Mouse (Mus musculus): ENCODE measurements at regions not wholly inside any gene's neighbourhood (a gene's known extent, or its start where the extent isn't known, plus 50 kb on each side); places are given as distances from the start of the nearest gene placed in this dataset.

GRCm38 (mm10) chr3:35482296-35482695 is 271.6 kb upstream of the Atp11b start:
- TF ChIP-seq CTCF (IDR thresholded peaks at IDR 0.05), result peak; percentile 79
- H3K27ac ChIP-seq, result no peak overlapping the region
- DNase-seq (ENCODE audit: extremely low spot score in 1 of 2, low spot score in 2 of 2), result peak; percentile 69 to 77
- intact Hi-C loops (cut with DNase I), result loop anchor here (1.0 to 10.0 kb wide), 8 partner anchors 140 to 1627 kb away; partner anchors contain the start of gene Dnajc19
- peak overlapping the region; percentile 38 for H3K4me3 ChIP-seq

GRCm38 (mm10) chr3:35482759-35483158 is 271.1 kb upstream of the Atp11b start:
- no peak overlapping the region for H3K27ac ChIP-seq
- intact Hi-C loops (cut with DNase I), result loop anchor here (1.0 to 10.0 kb wide), 8 partner anchors 140 to 1628 kb away; partner anchors contain the start of gene Dnajc19
- DNase-seq (ENCODE audit: extremely low spot score in 1 of 2, low spot score in 2 of 2), result no peak
- no peak overlapping the region for H3K4me3 ChIP-seq
- TF ChIP-seq CTCF (IDR thresholded peaks at IDR 0.05), result no peak

- TF ChIP-seq CTCF (IDR thresholded peaks at IDR 0.05), result no peak
- no peak overlapping the region for H3K4me3 ChIP-seq
- no peak for DNase-seq (ENCODE audit: extremely low spot score in 1 of 2, low spot score in 2 of 2)
- intact Hi-C loops (cut with DNase I), result no loop called here
- H3K27ac ChIP-seq, result no peak overlapping the region
These were observed 257.7 kb upstream of the Atp11b start for GRCm38 (mm10) chr3:35496027-35496824.

- no peak for TF ChIP-seq CTCF (IDR thresholded peaks at IDR 0.05)
- H3K4me3 ChIP-seq, result no peak overlapping the region
- intact Hi-C loops (cut with DNase I), result no loop called here
- H3K27ac ChIP-seq, result no peak overlapping the region
- DNase-seq (ENCODE audit: extremely low spot score in 1 of 2, low spot score in 2 of 2), result no peak
These were observed 243.6 kb upstream of the Atp11b start for GRCm38 (mm10) chr3:35510314-35510713.

GRCm38 (mm10) chr3:35516517-35516916 is 237.4 kb upstream of the Atp11b start:
- Histone ChIP-seq H3K27ac (no peak overlapping the region), H3K4me3 (no peak overlapping the region)
- intact Hi-C loops (cut with DNase I), result no loop called here
- no peak for TF ChIP-seq CTCF (IDR thresholded peaks at IDR 0.05)
- no peak for DNase-seq (ENCODE audit: extremely low spot score in 1 of 2, low spot score in 2 of 2)

GRCm38 (mm10) chr3:35520131-35520530 is 233.8 kb upstream of the Atp11b start:
- no peak for TF ChIP-seq CTCF (IDR thresholded peaks at IDR 0.05)
- Histone ChIP-seq H3K4me3 (no peak overlapping the region), H3K27ac (no peak overlapping the region)
- no peak for DNase-seq (ENCODE audit: extremely low spot score in 1 of 2, low spot score in 2 of 2)
- intact Hi-C loops (cut with DNase I), result no loop called here

- TF ChIP-seq CTCF (IDR thresholded peaks at IDR 0.05), result no peak
- no peak overlapping the region for H3K27ac ChIP-seq
- intact Hi-C loops (cut with DNase I), result no loop called here
- no peak for DNase-seq (ENCODE audit: extremely low spot score in 1 of 2, low spot score in 2 of 2)
- H3K4me3 ChIP-seq, result no peak overlapping the region
These were observed 206.2 kb upstream of the Atp11b start for GRCm38 (mm10) chr3:35547696-35548095.

- TF ChIP-seq CTCF (IDR thresholded peaks at IDR 0.05), result no peak
- H3K4me3 ChIP-seq, result no peak overlapping the region
- no peak overlapping the region for H3K27ac ChIP-seq
- intact Hi-C loops (cut with DNase I), result no loop called here
- no peak for DNase-seq (ENCODE audit: extremely low spot score in 1 of 2, low spot score in 2 of 2)
These were observed 202.1 kb upstream of the Atp11b start for GRCm38 (mm10) chr3:35551791-35552190.

GRCm38 (mm10) chr3:35560425-35560824 is 193.5 kb upstream of the Atp11b start:
- no peak for DNase-seq (ENCODE audit: extremely low spot score in 1 of 2, low spot score in 2 of 2)
- TF ChIP-seq CTCF (IDR thresholded peaks at IDR 0.05), result no peak
- Histone ChIP-seq H3K27ac (no peak overlapping the region), H3K4me3 (no peak overlapping the region)
- intact Hi-C loops (cut with DNase I), result no loop called here

GRCm38 (mm10) chr3:35574402-35574801 is 179.5 kb upstream of the Atp11b start:
- intact Hi-C loops (cut with DNase I), result loop anchor here (5.0 to 10.0 kb wide), 3 partner anchors 470 to 1342 kb away; no protein-coding TSS in a partner anchor
- DNase-seq (ENCODE audit: extremely low spot score in 1 of 2, low spot score in 2 of 2), result peak; percentile 63 to 77
- Histone ChIP-seq H3K4me3 (no peak overlapping the region), H3K27ac (no peak overlapping the region)
- peak; percentile 98 for TF ChIP-seq CTCF (IDR thresholded peaks at IDR 0.05)

Small RNAs in the stretch of these regions (microRNA-seq; reads per million reads assigned to microRNA genes)
- gene Gm25442, result 0 reads per million in 2 experiments

All from left cerebral cortex, adult 2 months (tissue).